Mouse (Mus musculus): Measurements from ENCODE around the gene Celf2. TPM values are rescaled to one million over a fixed set of nuclear protein-coding genes. Genes with fewer than 3 reads are reported as not detected.

The Celf2 gene
- polyA plus RNA-seq, 1 experiment from 2014 or later, result 92.4 TPM

DNA sequence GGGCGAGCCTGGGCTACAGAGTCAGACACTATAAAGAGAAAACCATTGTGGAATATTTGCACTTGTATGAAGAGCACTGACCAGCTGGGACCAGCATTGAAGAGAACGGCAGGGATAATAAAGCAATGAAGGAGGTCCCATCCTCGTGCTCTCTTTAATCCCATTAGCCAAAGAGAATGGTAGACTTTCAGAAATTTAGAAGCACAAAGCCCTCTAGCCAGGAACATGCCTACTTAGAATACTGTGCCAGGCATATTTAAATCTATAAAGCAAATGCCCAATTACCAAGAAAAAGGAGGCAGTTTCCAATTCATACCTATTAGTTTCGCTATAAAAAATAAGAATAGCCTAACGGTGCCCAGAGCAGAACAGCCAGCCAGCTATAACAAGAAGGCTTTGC lies 583.9 kb downstream of the Celf2 start:
- Histone ChIP-seq H3K9me3 (ENCODE audit: control insufficient read depth, low read length) (no peaks in the 10 kb centered on the region), H3K9ac (ENCODE audit: low read length) (no peak overlapping the region), H3K27me3 (ENCODE audit: control insufficient read depth, insufficient read depth, low read depth, low read length) (no peaks in the 10 kb centered on the region), H3K36me3 (ENCODE audit: control insufficient read depth, insufficient read depth, low read length) (no peaks in the 10 kb centered on the region), H3K4me2 (ENCODE audit: low read depth, low read length) (no peak overlapping the region), H3K4me1 (replicated peaks; ENCODE audit: control insufficient read depth, insufficient read depth, low read length) (peaks cover 6% of the 10 kb centered on the region), H3K4me3 (ENCODE audit: low read length) (no peak overlapping the region), H3K27ac (ENCODE audit: low read length) (no peak overlapping the region)
- 87% methylated on average over 5 of the region's 5 CpGs for WGBS
- no peak for ATAC-seq (ENCODE audit: low read depth)

DNA sequence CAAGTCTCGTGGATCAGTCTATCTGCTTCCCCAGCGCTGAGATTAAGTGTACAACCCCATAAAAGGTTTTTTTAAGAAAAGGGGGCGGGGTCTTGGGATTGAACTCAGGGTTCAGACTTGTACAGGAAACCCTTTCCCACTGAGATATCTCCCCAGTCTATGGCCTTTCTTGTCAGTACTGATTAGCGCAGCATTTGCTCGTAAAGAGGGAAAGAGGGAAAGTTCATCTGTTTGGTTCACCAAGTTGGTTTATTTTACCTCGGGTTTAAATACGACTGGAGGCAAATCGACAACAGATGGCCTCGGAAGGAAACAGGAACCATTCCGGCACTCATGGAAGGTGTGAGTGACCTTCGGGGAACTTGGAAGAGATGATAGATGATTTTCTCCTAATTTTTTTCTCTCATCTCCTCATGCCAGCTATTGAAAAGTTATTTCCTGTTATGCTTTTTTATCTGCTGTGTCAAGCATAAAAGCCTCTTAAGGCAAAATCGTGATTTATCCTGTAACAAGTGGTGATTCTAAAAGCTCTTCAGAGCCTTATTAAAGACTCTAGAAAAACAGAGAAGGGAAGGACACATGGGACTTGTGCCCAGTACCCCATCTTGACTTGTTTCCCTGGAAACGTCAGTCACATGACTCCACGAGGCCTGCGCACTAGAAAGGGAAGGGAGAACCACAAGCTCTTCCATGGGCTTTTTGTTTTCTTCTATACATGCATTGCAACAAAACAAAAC lies 585.5 kb downstream of the Celf2 start:
- H3K27ac ChIP-seq (ENCODE audit: low read length), result peak overlapping the region; percentile 36; the same call in 1 of the 2 replicates
- no peaks in the 10 kb centered on the region for H3K27me3 ChIP-seq (ENCODE audit: control insufficient read depth, insufficient read depth, low read depth, low read length)
- H3K4me3 ChIP-seq (ENCODE audit: low read length), result no peak overlapping the region
- peaks cover 6% of the 10 kb centered on the region for H3K4me1 ChIP-seq (replicated peaks; ENCODE audit: control insufficient read depth, insufficient read depth, low read length)
- H3K36me3 ChIP-seq (ENCODE audit: control insufficient read depth, insufficient read depth, low read length), result no peaks in the 10 kb centered on the region
- peak; percentile 44; the same call in 1 of the 2 replicates for ATAC-seq (ENCODE audit: low read depth)
- 38% methylated on average over 15 of the region's 15 CpGs for WGBS
- H3K4me2 ChIP-seq (ENCODE audit: low read depth, low read length), result no peak overlapping the region
- no peak overlapping the region for H3K9ac ChIP-seq (ENCODE audit: low read length)
- no peaks in the 10 kb centered on the region for H3K9me3 ChIP-seq (ENCODE audit: control insufficient read depth, low read length)

DNA sequence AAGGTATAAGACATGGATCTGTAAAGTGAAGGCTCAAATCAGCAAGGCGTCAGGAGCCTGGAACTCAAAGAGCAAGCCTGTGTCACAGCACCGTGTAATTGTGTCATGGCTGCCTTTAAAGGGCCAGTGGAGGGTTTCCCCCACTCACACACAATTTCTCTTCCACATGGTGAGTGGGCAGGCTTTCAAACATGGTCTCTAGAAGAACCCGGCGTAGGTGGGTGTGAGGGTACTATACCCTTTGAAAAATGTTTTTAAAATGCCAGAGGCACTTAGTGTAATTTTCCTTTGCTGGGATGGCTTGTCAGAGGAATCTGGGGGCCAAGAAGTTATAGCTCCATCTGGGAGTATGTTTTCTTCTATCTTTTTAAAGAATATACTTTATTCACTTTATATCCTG lies 594.0 kb downstream of the Celf2 start:
- no peaks in the 10 kb centered on the region for H3K27me3 ChIP-seq (ENCODE audit: control insufficient read depth, insufficient read depth, low read depth, low read length)
- no peak overlapping the region for H3K4me2 ChIP-seq (ENCODE audit: low read depth, low read length)
- H3K4me3 ChIP-seq (ENCODE audit: low read length), result no peak overlapping the region
- H3K9me3 ChIP-seq (ENCODE audit: control insufficient read depth, low read length), result no peaks in the 10 kb centered on the region
- no peak overlapping the region for H3K9ac ChIP-seq (ENCODE audit: low read length)
- no peak for ATAC-seq (ENCODE audit: low read depth)
- WGBS, result 83% methylated on average over 4 of the region's 4 CpGs
- no peaks in the 10 kb centered on the region for H3K36me3 ChIP-seq (ENCODE audit: control insufficient read depth, insufficient read depth, low read length)
- H3K27ac ChIP-seq (ENCODE audit: low read length), result no peak overlapping the region
- no peaks in the 10 kb centered on the region for H3K4me1 ChIP-seq (replicated peaks; ENCODE audit: control insufficient read depth, insufficient read depth, low read length)

DNA sequence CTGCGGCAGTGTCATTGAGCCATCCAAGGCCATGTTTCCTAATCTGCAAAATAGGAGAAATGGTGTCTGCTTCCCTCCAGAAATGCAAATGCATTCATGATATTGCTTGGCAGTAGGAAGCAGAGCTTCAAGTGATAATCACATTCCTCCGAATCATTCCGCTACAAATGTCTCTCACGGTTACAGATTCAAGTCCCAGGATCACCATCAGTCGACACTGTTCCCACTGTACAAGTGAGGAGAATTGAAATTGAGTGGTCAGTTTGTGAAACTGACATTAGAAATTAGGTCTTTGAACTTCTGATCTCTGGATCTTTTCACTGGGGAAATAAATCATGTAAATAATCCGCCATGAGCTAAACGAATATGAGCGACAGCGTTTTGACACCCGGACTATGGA lies 596.0 kb downstream of the Celf2 start:
- WGBS, result 83% methylated on average over 10 of the region's 10 CpGs
- H3K9me3 ChIP-seq (ENCODE audit: control insufficient read depth, low read length), result no peaks in the 10 kb centered on the region

DNA sequence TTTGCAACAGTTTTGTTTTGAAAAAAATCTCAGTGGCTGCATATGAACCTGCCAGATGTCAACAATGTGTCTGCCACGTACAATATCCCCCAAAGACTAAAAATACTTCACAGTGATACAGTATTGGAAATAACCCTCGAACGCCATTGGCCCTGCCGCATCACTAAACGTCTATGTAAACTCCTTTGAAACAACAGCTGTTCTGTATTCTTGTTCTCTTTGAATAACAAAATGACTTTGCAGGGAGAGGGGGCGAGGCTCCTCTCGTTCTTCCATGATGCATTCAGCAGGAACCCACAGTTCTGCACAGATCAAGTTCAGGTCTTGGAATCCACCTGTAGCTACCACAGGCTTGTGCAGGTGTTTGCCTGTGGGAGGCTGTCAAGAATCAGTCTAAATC lies 597.4 kb downstream of the Celf2 start:
- no peak for ATAC-seq (ENCODE audit: low read depth)
- H3K27me3 ChIP-seq (ENCODE audit: control insufficient read depth, insufficient read depth, low read depth, low read length), result no peaks in the 10 kb centered on the region
- 41% methylated on average over 7 of the region's 7 CpGs for WGBS
- H3K4me3 ChIP-seq (ENCODE audit: low read length), result no peak overlapping the region
- no peak overlapping the region for H3K9ac ChIP-seq (ENCODE audit: low read length)
- no peaks in the 10 kb centered on the region for H3K9me3 ChIP-seq (ENCODE audit: control insufficient read depth, low read length)
- H3K27ac ChIP-seq (ENCODE audit: low read length), result no peak overlapping the region
- no peak overlapping the region for H3K4me2 ChIP-seq (ENCODE audit: low read depth, low read length)
- H3K4me1 ChIP-seq (replicated peaks; ENCODE audit: control insufficient read depth, insufficient read depth, low read length), result 0 out of 2 replicates have a peak, but pooled peaks cover 2% of the 10 kb centered on the region
- H3K36me3 ChIP-seq (ENCODE audit: control insufficient read depth, insufficient read depth, low read length), result no peaks in the 10 kb centered on the region

More for the DNA sequence above, 596.0 kb downstream of the Celf2 start:
- H3K27ac ChIP-seq (ENCODE audit: low read length), result no peak overlapping the region
- H3K4me1 ChIP-seq (replicated peaks; ENCODE audit: control insufficient read depth, insufficient read depth, low read length), result 0 out of 2 replicates have a peak, but pooled peaks cover 2% of the 10 kb centered on the region
- H3K27me3 ChIP-seq (ENCODE audit: control insufficient read depth, insufficient read depth, low read depth, low read length), result no peaks in the 10 kb centered on the region
- H3K4me3 ChIP-seq (ENCODE audit: low read length), result no peak overlapping the region
- H3K4me2 ChIP-seq (ENCODE audit: low read depth, low read length), result no peak overlapping the region
- H3K9ac ChIP-seq (ENCODE audit: low read length), result no peak overlapping the region
- H3K36me3 ChIP-seq (ENCODE audit: control insufficient read depth, insufficient read depth, low read length), result no peaks in the 10 kb centered on the region
- ATAC-seq (ENCODE audit: low read depth), result no peak

DNA sequence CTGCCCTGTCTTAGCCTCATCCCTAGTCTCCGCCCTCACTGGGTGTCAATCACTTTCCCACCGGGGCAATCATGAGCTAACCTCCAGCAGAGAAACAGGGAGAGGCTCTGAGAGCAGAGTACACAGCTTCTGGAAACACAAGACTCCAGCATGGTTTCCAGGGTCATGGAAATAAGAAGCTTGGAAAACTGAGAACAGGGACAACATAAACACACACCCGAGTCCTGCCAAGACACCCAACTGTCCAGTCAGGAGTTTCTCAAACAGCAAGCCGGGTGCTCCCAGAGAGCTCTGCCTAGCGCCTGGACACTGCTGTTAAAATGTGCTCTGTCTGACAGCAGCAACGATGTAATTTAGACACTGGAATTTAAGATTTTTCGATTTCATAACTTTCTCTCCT lies 599.4 kb downstream of the Celf2 start:
- Histone ChIP-seq H3K27me3 (ENCODE audit: control insufficient read depth, insufficient read depth, low read depth, low read length) (no peaks in the 10 kb centered on the region), H3K9ac (ENCODE audit: low read length) (no peak overlapping the region), H3K36me3 (ENCODE audit: control insufficient read depth, insufficient read depth, low read length) (no peaks in the 10 kb centered on the region), H3K27ac (ENCODE audit: low read length) (peak overlapping the region; percentile 68), H3K4me1 (replicated peaks; ENCODE audit: control insufficient read depth, insufficient read depth, low read length) (0 out of 2 replicates have a peak, but pooled peaks cover 2% of the 10 kb centered on the region), H3K4me2 (ENCODE audit: low read depth, low read length) (no peak overlapping the region), H3K9me3 (ENCODE audit: control insufficient read depth, low read length) (no peaks in the 10 kb centered on the region), H3K4me3 (ENCODE audit: low read length) (no peak overlapping the region)
- WGBS, result 51% methylated on average over 7 of the region's 7 CpGs
- ATAC-seq (ENCODE audit: low read depth), result peak; percentile 91

DNA sequence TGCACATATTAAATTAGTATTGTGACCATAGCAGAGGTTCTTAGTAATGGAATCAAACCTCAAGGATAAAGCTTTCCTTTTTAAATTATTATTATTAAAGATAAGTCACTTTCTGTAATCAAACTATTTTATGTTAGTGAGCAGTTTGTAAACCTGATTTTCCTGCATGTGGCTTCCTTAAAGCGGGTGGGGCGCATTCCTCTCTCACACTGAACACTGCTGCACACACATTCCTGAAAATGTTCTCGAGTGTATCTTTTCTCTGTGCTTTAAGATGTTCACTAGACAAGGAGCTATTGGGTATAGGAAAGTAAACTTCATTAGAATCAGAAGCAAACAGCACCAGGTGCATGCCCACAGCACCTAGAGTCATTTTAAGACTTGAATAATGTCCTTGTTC lies 605.0 kb downstream of the Celf2 start:
- Histone ChIP-seq H3K4me1 (replicated peaks; ENCODE audit: control insufficient read depth, insufficient read depth, low read length) (no peaks in the 10 kb centered on the region), H3K27ac (ENCODE audit: low read length) (no peak overlapping the region), H3K9me3 (ENCODE audit: control insufficient read depth, low read length) (no peaks in the 10 kb centered on the region), H3K4me2 (ENCODE audit: low read depth, low read length) (no peak overlapping the region), H3K27me3 (ENCODE audit: control insufficient read depth, insufficient read depth, low read depth, low read length) (no peaks in the 10 kb centered on the region), H3K4me3 (ENCODE audit: low read length) (no peak overlapping the region), H3K9ac (ENCODE audit: low read length) (no peak overlapping the region), H3K36me3 (ENCODE audit: control insufficient read depth, insufficient read depth, low read length) (no peaks in the 10 kb centered on the region)
- WGBS, result 54% methylated on average over 3 of the region's 3 CpGs
- no peak for ATAC-seq (ENCODE audit: low read depth)

DNA sequence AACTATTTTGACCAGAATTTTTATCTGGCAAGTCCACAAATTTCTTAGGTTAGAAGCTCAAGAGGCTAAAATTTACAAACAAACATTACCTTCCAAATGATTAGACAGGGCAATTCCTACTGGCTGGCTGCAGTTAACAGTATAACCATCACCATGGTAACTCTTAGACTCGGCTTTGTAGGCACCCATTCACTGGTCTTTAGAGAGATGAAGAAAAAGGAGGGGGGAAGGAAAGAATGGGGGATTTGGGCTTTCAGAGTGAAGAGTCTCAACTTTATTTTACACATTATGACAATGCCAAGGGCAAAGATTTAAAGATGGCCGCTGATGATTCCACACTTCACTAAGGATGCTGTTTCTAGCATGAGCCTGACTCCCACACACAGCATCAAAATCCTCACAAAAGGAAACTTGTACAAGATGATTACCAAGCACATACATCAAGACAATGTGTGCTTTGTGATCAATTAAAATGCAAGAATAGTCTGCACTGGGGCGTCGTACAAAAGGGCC lies 606.1 kb downstream of the Celf2 start:
- no peak for ATAC-seq (ENCODE audit: low read depth)
- no peaks in the 10 kb centered on the region for H3K27me3 ChIP-seq (ENCODE audit: control insufficient read depth, insufficient read depth, low read depth, low read length)
- H3K4me2 ChIP-seq (ENCODE audit: low read depth, low read length), result no peak overlapping the region
- no peak overlapping the region for H3K4me3 ChIP-seq (ENCODE audit: low read length)
- no peaks in the 10 kb centered on the region for H3K4me1 ChIP-seq (replicated peaks; ENCODE audit: control insufficient read depth, insufficient read depth, low read length)
- WGBS, result 77% methylated on average over 4 of the region's 4 CpGs
- no peak overlapping the region for H3K27ac ChIP-seq (ENCODE audit: low read length)
- no peaks in the 10 kb centered on the region for H3K36me3 ChIP-seq (ENCODE audit: control insufficient read depth, insufficient read depth, low read length)
- no peak overlapping the region for H3K9ac ChIP-seq (ENCODE audit: low read length)
- no peaks in the 10 kb centered on the region for H3K9me3 ChIP-seq (ENCODE audit: control insufficient read depth, low read length)

DNA sequence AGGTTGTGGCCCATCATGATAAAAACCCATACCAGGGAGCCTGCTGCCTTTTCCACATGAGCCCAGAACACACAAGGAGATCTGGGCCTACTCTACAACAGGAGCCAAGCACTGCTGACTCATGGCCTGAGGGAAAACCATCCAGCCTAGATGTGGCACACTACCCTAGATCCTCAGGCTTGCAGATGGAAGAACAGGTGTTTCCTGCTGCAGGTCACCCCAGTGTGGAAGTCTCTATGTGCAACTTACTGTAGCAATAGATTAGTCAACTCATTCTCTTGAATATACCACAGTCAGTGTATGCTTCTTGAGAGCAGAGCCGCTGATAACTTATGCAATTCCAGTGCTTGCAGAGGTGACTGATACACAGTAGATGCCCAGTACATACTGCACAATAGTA lies 612.5 kb downstream of the Celf2 start:
- H3K9ac ChIP-seq (ENCODE audit: low read length), result no peak overlapping the region
- H3K27ac ChIP-seq (ENCODE audit: low read length), result no peak overlapping the region
- ATAC-seq (ENCODE audit: low read depth), result no peak
- no peaks in the 10 kb centered on the region for H3K4me1 ChIP-seq (replicated peaks; ENCODE audit: control insufficient read depth, insufficient read depth, low read length)
- no peak overlapping the region for H3K4me3 ChIP-seq (ENCODE audit: low read length)
- WGBS, result 92% methylated on average over 1 of the region's 1 CpGs
- no peaks in the 10 kb centered on the region for H3K9me3 ChIP-seq (ENCODE audit: control insufficient read depth, low read length)
- no peaks in the 10 kb centered on the region for H3K36me3 ChIP-seq (ENCODE audit: control insufficient read depth, insufficient read depth, low read length)
- no peaks in the 10 kb centered on the region for H3K27me3 ChIP-seq (ENCODE audit: control insufficient read depth, insufficient read depth, low read depth, low read length)
- no peak overlapping the region for H3K4me2 ChIP-seq (ENCODE audit: low read depth, low read length)
